Mouse (Mus musculus) olfactory bulb, adult 2 months (tissue): Measurements from ENCODE around the gene Fam120a.

Experiments
- CTCF ChIP-seq: fragments of 200-500 bp; IDR thresholded peaks from 2 replicates; pipeline ENCODE4 v1.5.1; 2012; ENCODE audit warnings: low read depth, mild to moderate bottlenecking, low read length, moderate library complexity; ENCODE audit not compliant: insufficient read depth
- POLR2A ChIP-seq: fragments of 200-500 bp; IDR thresholded peaks from 2 replicates; pipeline ENCODE4 v1.6.1; 2012; ENCODE audit warnings: mild to moderate bottlenecking, low read depth, low read length, moderate library complexity; ENCODE audit not compliant: insufficient read depth

DNA sequence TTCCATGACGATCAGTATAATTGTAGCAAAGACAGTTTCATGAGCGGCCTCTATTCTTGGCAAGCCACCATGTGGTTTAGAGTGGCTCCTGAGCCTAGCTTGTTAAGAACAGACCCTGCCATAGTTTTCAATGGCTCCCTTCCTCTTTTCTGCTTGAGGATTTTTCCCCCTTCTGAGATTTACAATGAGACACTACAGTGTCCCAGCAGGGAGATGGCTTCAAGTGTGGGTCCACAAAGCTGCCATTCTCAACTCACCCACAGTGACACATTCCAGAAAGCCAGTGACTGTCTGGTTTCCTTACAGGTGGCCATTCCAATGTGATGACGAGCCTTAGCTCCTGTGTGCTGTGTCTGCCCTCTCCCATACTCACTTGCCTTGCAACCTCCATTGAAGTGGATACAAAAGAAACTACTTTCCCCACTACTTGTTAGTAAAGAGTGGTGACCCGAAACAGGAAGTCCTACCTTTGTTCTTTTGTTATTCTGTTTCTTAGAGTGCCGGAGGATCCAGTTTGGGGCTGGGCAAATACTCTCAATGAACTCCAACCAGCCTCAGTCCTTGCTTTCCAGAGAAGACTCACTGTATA, 45.5 kb upstream of the Fam120a start:
- TF ChIP-seq POLR2A (no peak), CTCF (no peak)
